Mouse (Mus musculus) E14TG2a.4 (cell line): ENCODE results near the gene Necab3.

Experiments
- CTCF ChIP-seq: conservative IDR thresholded peaks from 2 replicates; pipeline ENCODE4 v1.5.1; 2014; ENCODE audit warnings: low read length
- POU5F1 ChIP-seq: IDR thresholded peaks from 2 replicates; pipeline ENCODE4 v1.6.1; 2014; ENCODE audit warnings: low read length, borderline replicate concordance

DNA sequence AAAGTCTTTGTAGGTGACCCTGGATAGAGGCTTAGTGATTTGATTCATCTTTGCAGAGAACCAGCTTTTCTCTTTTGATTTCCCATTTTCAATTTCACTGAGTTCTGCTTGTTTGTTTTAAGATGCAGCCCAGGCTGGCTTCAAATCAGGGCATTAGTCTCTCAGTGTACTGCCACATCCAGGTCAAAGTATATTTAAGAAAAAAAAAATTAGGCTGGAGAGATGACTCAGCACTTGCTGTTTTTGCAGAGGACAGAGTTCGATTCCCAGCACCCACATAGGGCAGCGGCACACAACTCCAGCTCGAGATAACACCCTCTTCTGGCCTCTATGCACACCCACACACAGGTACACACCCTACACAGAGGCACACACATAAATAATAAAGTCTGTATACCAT is 32.5 kb upstream of the Necab3 start:
- TF ChIP-seq CTCF (no peak), POU5F1 (no peak)
